Mouse (Mus musculus) ovary, adult 10 weeks (tissue): ENCODE measurements around the gene Btbd35f12. TPM values are rescaled to one million over a fixed set of nuclear protein-coding genes. Genes with fewer than 3 reads are reported as not detected.

Experiments
- polyA plus RNA-seq: library from polyadenylated mRNA; stranded (reverse); fragments of 350-450 nt; fragmentation: Illumina TruSeq; extraction: RNeasy Lipid Tissue Mini Kit (QIAGEN cat#74804); gene quantifications from one replicate; pipeline ENCODE4 v1.2.3, GENCODE M21; 2014

Gene Btbd35f12
- polyA plus RNA-seq, result not detected

DNA sequence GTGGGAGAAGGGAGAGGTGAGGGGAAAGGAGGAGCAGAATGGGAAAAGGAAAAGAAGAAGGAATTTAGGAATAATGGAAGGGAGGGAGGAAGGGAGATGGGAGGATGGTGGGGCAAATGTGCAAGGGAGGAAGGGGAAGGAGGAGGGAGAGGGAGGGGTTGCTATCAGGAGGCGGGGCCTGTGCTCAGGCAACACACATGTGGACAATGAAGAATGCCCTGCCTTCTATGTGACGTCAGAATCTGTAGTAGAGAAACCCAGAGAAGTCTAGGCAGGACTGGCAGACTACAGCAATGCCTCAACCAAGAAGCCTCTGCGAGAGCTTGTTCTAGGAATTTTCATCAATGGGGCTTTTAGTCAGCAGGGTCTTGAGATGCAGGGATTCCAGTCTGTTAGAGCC is at the start of gene Btbd35f12:
Btbd35f12 (plus strand) TSS at position 301 of the 400 bp plus-strand sequence.

Other genes with a start within 250 kb of the Btbd35f12 start
- gene Spin2-ps6, start 78.5 kb upstream of the Btbd35f12 start, polyA plus RNA-seq, result not detected